Mouse (Mus musculus): ENCODE data around the gene Gm14137. TPM values are rescaled to one million over a fixed set of nuclear protein-coding genes. Genes with fewer than 3 reads are reported as not detected.

Gene Gm14137
- polyA plus RNA-seq, 1 experiment from 2014 or later, result 0.17 TPM

GRCm38 (mm10) chr2:119167866-119168256, 6.4 kb upstream of the Gm14137 start:
- WGBS, result 4% methylated on average over 26 of the region's 26 CpGs
- Histone ChIP-seq H3K27ac (ENCODE audit: low read depth, low read length) (no peak overlapping the region), H3K4me3 (ENCODE audit: low read depth, low read length) (peak overlapping the region; percentile 45), H3K4me2 (ENCODE audit: low read depth) (peak overlapping the region; percentile 98), H3K9me3 (ENCODE audit: control insufficient read depth, low read length) (no peaks in the 10 kb centered on the region), H3K4me1 (ENCODE audit: control insufficient read depth, insufficient read depth, low read length) (peaks cover 8% of the 10 kb centered on the region), H3K36me3 (ENCODE audit: control insufficient read depth, insufficient read depth, low read length) (no peaks in the 10 kb centered on the region; the same call in 1 of the 2 replicates), H3K9ac (ENCODE audit: low read length) (no peak overlapping the region; the same call in 1 of the 2 replicates), H3K27me3 (ENCODE audit: control insufficient read depth, insufficient read depth, low read length) (peaks cover 22% of the 10 kb centered on the region)
- no peak for DNase-seq (ENCODE audit: low spot score)
- no peak; the same call in none of the 2 replicates for ATAC-seq (ENCODE audit: insufficient read depth, low FRiP score, low TSS enrichment)

GRCm38 (mm10) chr2:119170282-119170681, 4.0 kb upstream of the Gm14137 start:
- Histone ChIP-seq H3K9ac (ENCODE audit: low read length) (no peak overlapping the region), H3K27me3 (ENCODE audit: control insufficient read depth, insufficient read depth, low read length) (peaks cover 22% of the 10 kb centered on the region), H3K9me3 (ENCODE audit: control insufficient read depth, low read length) (no peaks in the 10 kb centered on the region), H3K4me1 (ENCODE audit: control insufficient read depth, insufficient read depth, low read length) (peaks cover 27% of the 10 kb centered on the region), H3K4me3 (ENCODE audit: low read depth, low read length) (no peak overlapping the region), H3K4me2 (ENCODE audit: low read depth) (no peak overlapping the region), H3K36me3 (ENCODE audit: control insufficient read depth, insufficient read depth, low read length) (no peaks in the 10 kb centered on the region; the same call in 1 of the 2 replicates), H3K27ac (ENCODE audit: low read depth, low read length) (no peak overlapping the region)
- ATAC-seq (ENCODE audit: insufficient read depth, low FRiP score, low TSS enrichment), result no peak
- no peak for DNase-seq (ENCODE audit: low spot score)
- WGBS, result 89% methylated on average over 2 of the region's 2 CpGs

GRCm38 (mm10) chr2:119171574-119171973, 2.7 kb upstream of the Gm14137 start:
- no peaks in the 10 kb centered on the region; the same call in 1 of the 2 replicates for H3K36me3 ChIP-seq (ENCODE audit: control insufficient read depth, insufficient read depth, low read length)
- no peaks in the 10 kb centered on the region for H3K9me3 ChIP-seq (ENCODE audit: control insufficient read depth, low read length)
- WGBS, result 55% methylated on average over 8 of the region's 8 CpGs
- H3K4me2 ChIP-seq (ENCODE audit: low read depth), result no peak overlapping the region
- DNase-seq (ENCODE audit: low spot score) (peak; percentile 50), ATAC-seq (ENCODE audit: insufficient read depth, low FRiP score, low TSS enrichment) (no peak)
- no peak overlapping the region for H3K27ac ChIP-seq (ENCODE audit: low read depth, low read length)
- no peak overlapping the region for H3K9ac ChIP-seq (ENCODE audit: low read length)
- peaks cover 27% of the 10 kb centered on the region for H3K4me1 ChIP-seq (ENCODE audit: control insufficient read depth, insufficient read depth, low read length)
- H3K4me3 ChIP-seq (ENCODE audit: low read depth, low read length), result no peak overlapping the region
- H3K27me3 ChIP-seq (ENCODE audit: control insufficient read depth, insufficient read depth, low read length), result peaks cover 15% of the 10 kb centered on the region

GRCm38 (mm10) chr2:119172446-119172845, 1.9 kb upstream of the Gm14137 start:
- Histone ChIP-seq H3K4me1 (ENCODE audit: control insufficient read depth, insufficient read depth, low read length) (peaks cover 27% of the 10 kb centered on the region), H3K4me2 (ENCODE audit: low read depth) (no peak overlapping the region), H3K9ac (ENCODE audit: low read length) (no peak overlapping the region), H3K27ac (ENCODE audit: low read depth, low read length) (0 out of 2 replicates have a peak overlapping the region, but pooled peaks have one; percentile 67), H3K9me3 (ENCODE audit: control insufficient read depth, low read length) (no peaks in the 10 kb centered on the region), H3K27me3 (ENCODE audit: control insufficient read depth, insufficient read depth, low read length) (peaks cover 7% of the 10 kb centered on the region; the same call in 1 of the 2 replicates), H3K4me3 (ENCODE audit: low read depth, low read length) (no peak overlapping the region), H3K36me3 (ENCODE audit: control insufficient read depth, insufficient read depth, low read length) (no peaks in the 10 kb centered on the region; the same call in none of the 2 replicates)
- ATAC-seq (ENCODE audit: insufficient read depth, low FRiP score, low TSS enrichment), result 0 out of 2 replicates have a peak, but pooled peaks have one; percentile 1
- 78% methylated on average over 7 of the region's 7 CpGs for WGBS
- DNase-seq (ENCODE audit: low spot score), result no peak

- Histone ChIP-seq H3K9me3 (ENCODE audit: control insufficient read depth, low read length) (no peaks in the 10 kb centered on the region), H3K9ac (ENCODE audit: low read length) (peak overlapping the region; percentile 33; the same call in 1 of the 2 replicates)
Measured at GRCm38 (mm10) chr2:119172862-119173576, 1.3 kb upstream of the Gm14137 start.

GRCm38 (mm10) chr2:119174866-119175265, 557 bp downstream of the Gm14137 start:
- Histone ChIP-seq H3K36me3 (ENCODE audit: control insufficient read depth, insufficient read depth, low read length) (peaks cover 4% of the 10 kb centered on the region), H3K9ac (ENCODE audit: low read length) (no peak overlapping the region), H3K4me2 (ENCODE audit: low read depth) (no peak overlapping the region), H3K27ac (ENCODE audit: low read depth, low read length) (no peak overlapping the region), H3K9me3 (ENCODE audit: control insufficient read depth, low read length) (no peaks in the 10 kb centered on the region), H3K27me3 (ENCODE audit: control insufficient read depth, insufficient read depth, low read length) (no peaks in the 10 kb centered on the region), H3K4me3 (ENCODE audit: low read depth, low read length) (no peak overlapping the region), H3K4me1 (ENCODE audit: control insufficient read depth, insufficient read depth, low read length) (peaks cover 27% of the 10 kb centered on the region)
- ATAC-seq (ENCODE audit: insufficient read depth, low FRiP score, low TSS enrichment) (no peak), DNase-seq (ENCODE audit: low spot score) (no peak)
- WGBS, result 56% methylated on average over 14 of the region's 14 CpGs

More at GRCm38 (mm10) chr2:119172862-119173576, 1.3 kb upstream of the Gm14137 start:
- WGBS, result 13% methylated on average over 13 of the region's 13 CpGs
- peaks cover under 1% of the 10 kb centered on the region for H3K36me3 ChIP-seq (ENCODE audit: control insufficient read depth, insufficient read depth, low read length)
- peaks cover 27% of the 10 kb centered on the region for H3K4me1 ChIP-seq (ENCODE audit: control insufficient read depth, insufficient read depth, low read length)
- DNase-seq (ENCODE audit: low spot score) (peak; percentile 45), ATAC-seq (ENCODE audit: insufficient read depth, low FRiP score, low TSS enrichment) (peak; percentile 66; the same call in 1 of the 2 replicates)
- H3K27ac ChIP-seq (ENCODE audit: low read depth, low read length), result peak overlapping the region; percentile 67
- 0 out of 2 replicates have a peak, but pooled peaks cover 6% of the 10 kb centered on the region for H3K27me3 ChIP-seq (ENCODE audit: control insufficient read depth, insufficient read depth, low read length)
- 0 out of 2 replicates have a peak overlapping the region, but pooled peaks have one; percentile 17 for H3K4me2 ChIP-seq (ENCODE audit: low read depth)
- no peak overlapping the region for H3K4me3 ChIP-seq (ENCODE audit: low read depth, low read length)

- no peak for ATAC-seq (ENCODE audit: insufficient read depth, low FRiP score, low TSS enrichment)
- H3K27ac ChIP-seq (ENCODE audit: low read depth, low read length), result no peak overlapping the region
- WGBS, result 76% methylated on average over 6 of the region's 6 CpGs
Measured at GRCm38 (mm10) chr2:119175614-119176013, 1.3 kb downstream of the Gm14137 start.

GRCm38 (mm10) chr2:119176761-119177160, 2.5 kb downstream of the Gm14137 start:
- DNase-seq (ENCODE audit: low spot score), result no peak
- H3K36me3 ChIP-seq (ENCODE audit: control insufficient read depth, insufficient read depth, low read length), result peaks cover 4% of the 10 kb centered on the region
- ATAC-seq (ENCODE audit: insufficient read depth, low FRiP score, low TSS enrichment), result no peak
- H3K4me1 ChIP-seq (ENCODE audit: control insufficient read depth, insufficient read depth, low read length), result peaks cover 27% of the 10 kb centered on the region
- H3K9me3 ChIP-seq (ENCODE audit: control insufficient read depth, low read length), result no peaks in the 10 kb centered on the region
- no peak overlapping the region for H3K27ac ChIP-seq (ENCODE audit: low read depth, low read length)
- H3K9ac ChIP-seq (ENCODE audit: low read length), result no peak overlapping the region
- no peaks in the 10 kb centered on the region for H3K27me3 ChIP-seq (ENCODE audit: control insufficient read depth, insufficient read depth, low read length)
- no peak overlapping the region for H3K4me2 ChIP-seq (ENCODE audit: low read depth)
- no peak overlapping the region for H3K4me3 ChIP-seq (ENCODE audit: low read depth, low read length)
- 70% methylated on average over 3 of the region's 3 CpGs for WGBS

More at GRCm38 (mm10) chr2:119175614-119176013, 1.3 kb downstream of the Gm14137 start:
- peaks cover 4% of the 10 kb centered on the region for H3K36me3 ChIP-seq (ENCODE audit: control insufficient read depth, insufficient read depth, low read length)
- peaks cover 27% of the 10 kb centered on the region for H3K4me1 ChIP-seq (ENCODE audit: control insufficient read depth, insufficient read depth, low read length)
- no peaks in the 10 kb centered on the region for H3K27me3 ChIP-seq (ENCODE audit: control insufficient read depth, insufficient read depth, low read length)
- H3K9me3 ChIP-seq (ENCODE audit: control insufficient read depth, low read length), result no peaks in the 10 kb centered on the region
- no peak for DNase-seq (ENCODE audit: low spot score)
- H3K4me2 ChIP-seq (ENCODE audit: low read depth), result no peak overlapping the region
- no peak overlapping the region for H3K9ac ChIP-seq (ENCODE audit: low read length)
- no peak overlapping the region for H3K4me3 ChIP-seq (ENCODE audit: low read depth, low read length)

Measured in neural tube, embryonic 11.5 days (tissue).